Mouse (Mus musculus) CH12.LX (cell line): ENCODE measurements around the gene Ezh1.
A peak's percentile ranks its signal among the peaks of the same experiment; 100 is the strongest.

Source experiments
- CTCF ChIP-seq, 2 experiments: IDR thresholded peaks in 1 of 2; conservative IDR thresholded peaks in 1 of 2; 2 replicates each; pipeline ENCODE4 v1.5.1; 2011 to 2012; ENCODE audit warnings: low read depth in 2 of 2, low read length in 2 of 2, improper control_type of control experiment in 1 of 2, inconsistent platforms in 1 of 2, mild to moderate bottlenecking in 1 of 2, moderate library complexity in 1 of 2
- EP300 ChIP-seq: IDR thresholded peaks from 2 replicates; pipeline ENCODE4 v1.6.1; 2011; ENCODE audit warnings: low read length, improper control_type of control experiment
- KAT2A ChIP-seq: IDR thresholded peaks from 2 replicates; pipeline ENCODE4 v1.6.1; 2012; ENCODE audit warnings: low read length, improper control_type of control experiment, inconsistent platforms; ENCODE audit not compliant: insufficient replicate concordance
- MEF2A ChIP-seq: IDR thresholded peaks from 2 replicates; pipeline ENCODE4 v1.6.1; 2014; ENCODE audit warnings: low read depth, mild to moderate bottlenecking, inconsistent platforms, low read length, improper control_type of control experiment, borderline replicate concordance
- MXI1 ChIP-seq: IDR thresholded peaks from 2 replicates; pipeline ENCODE4 v1.6.1; 2011; ENCODE audit warnings: mild to moderate bottlenecking, low read depth, low read length, improper control_type of control experiment
- MYC ChIP-seq: IDR thresholded peaks from 2 replicates; pipeline ENCODE4 v1.6.1; 2011; ENCODE audit warnings: low read depth, mild to moderate bottlenecking, improper control_type of control experiment, low read length
- POLR2A ChIP-seq: IDR thresholded peaks from 2 replicates; pipeline ENCODE4 v1.6.1; 2011; ENCODE audit warnings: low read depth, mild to moderate bottlenecking, improper control_type of control experiment, low read length
- USF2 ChIP-seq: conservative IDR thresholded peaks from 2 replicates; pipeline ENCODE4 v1.6.1; 2011; ENCODE audit warnings: low read depth, low read length, improper control_type of control experiment
- ZKSCAN1 ChIP-seq: IDR thresholded peaks from 2 replicates; pipeline ENCODE4 v1.6.1; 2012; ENCODE audit warnings: low read depth, inconsistent platforms, low read length, improper control_type of control experiment, borderline replicate concordance

DNA sequence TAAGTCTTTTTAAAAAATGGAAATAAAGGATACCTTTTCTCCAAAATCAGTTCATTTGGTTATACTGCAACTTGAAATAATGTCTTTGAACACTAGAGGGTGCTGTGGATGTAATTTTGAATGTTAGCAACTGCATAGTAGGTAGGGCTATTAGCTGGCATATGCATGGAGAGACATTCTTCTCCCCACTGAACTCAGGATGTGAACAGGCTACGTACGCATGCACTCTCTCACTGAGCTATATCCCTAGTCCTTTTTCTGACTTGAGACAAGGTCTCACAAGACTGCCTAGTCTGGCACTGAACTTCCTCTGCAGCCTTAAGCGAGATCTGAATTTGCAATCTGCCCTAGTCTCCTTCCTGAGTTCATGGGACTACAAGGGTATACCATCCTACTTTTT, 14.3 kb downstream of the Ezh1 start:
- TF ChIP-seq MYC: 0 out of 2 replicates have a peak, but pooled peaks have one; percentile 55
- TF ChIP-seq EP300: no peak
- TF ChIP-seq ZKSCAN1: no peak
- TF ChIP-seq MXI1: no peak
- TF ChIP-seq MEF2A: no peak
- TF ChIP-seq POLR2A: no peak
- TF ChIP-seq CTCF (conservative IDR thresholded peaks at IDR 0.05 in 1 of 2, IDR thresholded peaks at IDR 0.05 in 1 of 2; ENCODE audit: low read depth in 2 of 2, low read length in 2 of 2): peak; percentile 76 to 96
- no peak for TF ChIP-seq KAT2A
- TF ChIP-seq USF2: no peak
